Mouse (Mus musculus): ENCODE results near the gene Hfe2. TPM values are rescaled to one million over a fixed set of nuclear protein-coding genes. Genes with fewer than 3 reads are reported as not detected.

Hfe2 gene
- polyA plus RNA-seq, 2 experiments: 3.8 to 4.3 TPM

- 53% methylated on average over 16 of the region's 16 CpGs for WGBS (ENCODE audit: insufficient replicate concordance)
- no peak for DNase-seq (ENCODE audit: low read depth in 3 of 3, low spot score in 3 of 3)
- no peak for ATAC-seq (ENCODE audit: insufficient read depth)
These were observed 47.1 kb downstream of the Hfe2 start for GRCm38 (mm10) chr3:96571896-96572698.

GRCm38 (mm10) chr3:96573611-96574511, 48.9 kb downstream of the Hfe2 start:
- H3K4me2 ChIP-seq (ENCODE audit: low read depth): no peak overlapping the region
- WGBS (ENCODE audit: insufficient replicate concordance): 62% methylated on average over 18 of the region's 19 CpGs
- no peak overlapping the region for H3K27ac ChIP-seq

More at GRCm38 (mm10) chr3:96571896-96572698, 47.1 kb downstream of the Hfe2 start:
- Histone ChIP-seq H3K4me2 (ENCODE audit: low read depth) (no peak overlapping the region), H3K36me3 (replicated peaks; ENCODE audit: control insufficient read depth, insufficient read depth, low read depth) (no peaks in the 10 kb centered on the region), H3K4me3 (ENCODE audit: insufficient read depth in 1 of 2, low read depth in 2 of 2, low read length in 2 of 2) (no peak overlapping the region), H3K4me1 (replicated peaks; ENCODE audit: control insufficient read depth in 2 of 2, insufficient read depth in 2 of 2, low read length in 1 of 2) (peaks cover 5 to 28% of the 10 kb centered on the region in 2 experiments), H3K27ac (no peak overlapping the region), H3K27me3 (ENCODE audit: control insufficient read depth, insufficient read depth, low read length) (no peaks in the 10 kb centered on the region), H3K9me3 (ENCODE audit: control insufficient read depth, low read length) (no peaks in the 10 kb centered on the region), H3K9ac (replicated peaks) (no peak overlapping the region)
- TF ChIP-seq CTCF (IDR thresholded peaks at IDR 0.05; ENCODE audit: low read depth): no peak
- TF ChIP-seq EP300 (IDR thresholded peaks at IDR 0.05; ENCODE audit: low read depth): no peak

GRCm38 (mm10) chr3:96575272-96575984, 50.5 kb downstream of the Hfe2 start:
- TF ChIP-seq EP300 (IDR thresholded peaks at IDR 0.05; ENCODE audit: low read depth) (no peak), CTCF (IDR thresholded peaks at IDR 0.05; ENCODE audit: low read depth) (no peak)
- Histone ChIP-seq H3K4me3 (ENCODE audit: insufficient read depth in 1 of 2, low read depth in 2 of 2, low read length in 2 of 2) (no peak overlapping the region), H3K9me3 (ENCODE audit: control insufficient read depth, low read length) (no peaks in the 10 kb centered on the region), H3K4me2 (ENCODE audit: low read depth) (no peak overlapping the region), H3K27ac (no peak overlapping the region), H3K27me3 (ENCODE audit: control insufficient read depth, insufficient read depth, low read length) (no peaks in the 10 kb centered on the region), H3K36me3 (replicated peaks; ENCODE audit: control insufficient read depth, insufficient read depth, low read depth) (no peaks in the 10 kb centered on the region), H3K4me1 (replicated peaks; ENCODE audit: control insufficient read depth in 2 of 2, insufficient read depth in 2 of 2, low read length in 1 of 2) (peaks cover 9 to 34% of the 10 kb centered on the region in 2 experiments), H3K9ac (replicated peaks) (no peak overlapping the region)
- ATAC-seq (ENCODE audit: insufficient read depth) (no peak), DNase-seq (ENCODE audit: low read depth in 3 of 3, low spot score in 3 of 3) (no peak)
- WGBS (ENCODE audit: insufficient replicate concordance): 83% methylated on average over 8 of the region's 8 CpGs

More at GRCm38 (mm10) chr3:96573611-96574511, 48.9 kb downstream of the Hfe2 start:
- no peaks in the 10 kb centered on the region for H3K36me3 ChIP-seq (replicated peaks; ENCODE audit: control insufficient read depth, insufficient read depth, low read depth)
- no peak overlapping the region for H3K9ac ChIP-seq (replicated peaks)
- H3K27me3 ChIP-seq (ENCODE audit: control insufficient read depth, insufficient read depth, low read length): no peaks in the 10 kb centered on the region
- H3K9me3 ChIP-seq (ENCODE audit: control insufficient read depth, low read length): no peaks in the 10 kb centered on the region
- H3K4me3 ChIP-seq (ENCODE audit: insufficient read depth in 1 of 2, low read depth in 2 of 2, low read length in 2 of 2): no peak overlapping the region
- DNase-seq (ENCODE audit: low read depth in 3 of 3, low spot score in 3 of 3): no peak
- H3K4me1 ChIP-seq (replicated peaks; ENCODE audit: control insufficient read depth in 2 of 2, insufficient read depth in 2 of 2, low read length in 1 of 2): peaks cover 5 to 30% of the 10 kb centered on the region in 2 experiments
- no peak for TF ChIP-seq CTCF (IDR thresholded peaks at IDR 0.05; ENCODE audit: low read depth)
- TF ChIP-seq EP300 (IDR thresholded peaks at IDR 0.05; ENCODE audit: low read depth): no peak
- no peak for ATAC-seq (ENCODE audit: insufficient read depth)

GRCm38 (mm10) chr3:96576005-96576658, 51.2 kb downstream of the Hfe2 start:
- TF ChIP-seq EP300 (IDR thresholded peaks at IDR 0.05; ENCODE audit: low read depth) (no peak), CTCF (IDR thresholded peaks at IDR 0.05; ENCODE audit: low read depth) (no peak)

More at GRCm38 (mm10) chr3:96576005-96576658, 51.2 kb downstream of the Hfe2 start:
- no peaks in the 10 kb centered on the region for H3K27me3 ChIP-seq (ENCODE audit: control insufficient read depth, insufficient read depth, low read length)
- H3K4me2 ChIP-seq (ENCODE audit: low read depth): peak overlapping the region; percentile 65
- H3K36me3 ChIP-seq (replicated peaks; ENCODE audit: control insufficient read depth, insufficient read depth, low read depth): no peaks in the 10 kb centered on the region
- H3K9ac ChIP-seq (replicated peaks): peak overlapping the region; percentile 28
- H3K4me1 ChIP-seq (replicated peaks; ENCODE audit: control insufficient read depth in 2 of 2, insufficient read depth in 2 of 2, low read length in 1 of 2): peaks cover 13 to 31% of the 10 kb centered on the region in 2 experiments
- H3K4me3 ChIP-seq (ENCODE audit: insufficient read depth in 1 of 2, low read depth in 2 of 2, low read length in 2 of 2): peak overlapping the region; percentile 43 to 45
- no peaks in the 10 kb centered on the region for H3K9me3 ChIP-seq (ENCODE audit: control insufficient read depth, low read length)
- no peak for DNase-seq (ENCODE audit: low read depth in 3 of 3, low spot score in 3 of 3)
- H3K27ac ChIP-seq: no peak overlapping the region
- 17% methylated on average over 14 of the region's 14 CpGs for WGBS (ENCODE audit: insufficient replicate concordance)
- peak; percentile 30; the same call in 1 of the 2 replicates for ATAC-seq (ENCODE audit: insufficient read depth)

All from liver, embryonic 14.5 days (tissue).